Mouse (Mus musculus): ENCODE measurements around the gene 6330409D20Rik. TPM values are rescaled to one million over a fixed set of nuclear protein-coding genes. Genes with fewer than 3 reads are reported as not detected.

6330409D20Rik gene
- polyA plus RNA-seq, 1 experiment from 2014 or later = 3.9 TPM

DNA sequence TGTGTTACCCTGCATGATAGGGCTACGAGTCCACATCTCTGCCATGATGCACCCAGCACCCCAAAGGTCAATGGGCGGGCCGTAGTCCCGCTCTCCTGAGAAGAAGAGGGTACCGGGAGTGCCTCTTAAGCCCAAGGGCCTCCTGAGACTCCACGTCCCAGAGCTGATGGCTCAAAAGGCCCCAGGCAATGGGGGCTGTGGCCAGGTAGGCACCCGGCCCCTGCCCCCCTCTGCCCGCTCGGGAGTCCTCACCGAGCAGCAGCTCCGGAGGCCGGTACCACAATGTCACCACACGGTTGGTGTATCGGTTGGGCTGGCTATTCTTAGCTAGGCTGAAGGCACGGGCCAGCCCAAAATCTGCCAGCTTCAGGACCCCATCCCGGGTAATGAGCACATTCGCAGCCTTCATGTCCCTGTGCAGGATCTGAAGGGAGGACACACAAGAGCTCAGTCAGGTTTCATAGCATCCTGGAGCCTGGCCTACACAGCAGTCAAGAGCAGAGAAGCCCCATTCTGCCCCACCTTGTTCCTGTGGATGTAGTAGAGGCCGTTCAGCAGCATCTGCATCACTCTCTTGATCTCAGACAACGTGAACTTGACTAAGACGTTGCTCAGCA, 31.2 kb downstream of the 6330409D20Rik start:
- H3K4me2 ChIP-seq (replicated peaks) = no peak overlapping the region
- no peak for ATAC-seq
- 91% methylated on average over 20 of the region's 20 CpGs for WGBS
- H3K27ac ChIP-seq = no peak overlapping the region
- H3K9ac ChIP-seq (replicated peaks) = no peak overlapping the region
- H3K27me3 ChIP-seq = no peaks in the 10 kb centered on the region
- H3K9me3 ChIP-seq = no peaks in the 10 kb centered on the region
- H3K4me1 ChIP-seq (replicated peaks) = peaks cover 23% of the 10 kb centered on the region
- H3K4me3 ChIP-seq (replicated peaks) = no peak overlapping the region
- H3K36me3 ChIP-seq = peaks cover 65% of the 10 kb centered on the region

DNA sequence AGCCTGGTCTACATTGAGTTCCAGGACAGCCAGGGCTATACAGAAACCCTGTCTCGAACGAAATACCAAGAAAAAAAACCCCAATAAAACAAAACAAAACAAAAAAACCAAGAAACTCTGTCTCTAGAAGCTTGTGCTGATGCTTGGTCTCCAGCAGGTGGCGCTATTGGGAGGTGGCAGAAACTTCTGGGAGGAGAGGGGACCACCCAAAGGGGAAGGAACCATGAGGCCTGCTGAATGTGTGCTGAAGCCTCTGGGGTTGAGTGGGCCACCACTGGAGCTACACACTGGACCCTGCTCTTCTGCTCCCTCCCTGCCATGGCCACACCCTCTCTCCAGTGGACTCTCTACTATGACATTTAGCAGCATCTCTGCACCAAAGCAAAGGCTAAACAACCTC, 32.2 kb downstream of the 6330409D20Rik start:
- no peak overlapping the region for H3K9ac ChIP-seq (replicated peaks)
- no peaks in the 10 kb centered on the region for H3K9me3 ChIP-seq
- H3K4me2 ChIP-seq (replicated peaks) = no peak overlapping the region
- ATAC-seq = no peak
- H3K27me3 ChIP-seq = no peaks in the 10 kb centered on the region
- H3K27ac ChIP-seq = no peak overlapping the region
- no peak overlapping the region for H3K4me3 ChIP-seq (replicated peaks)
- peaks cover 75% of the 10 kb centered on the region for H3K36me3 ChIP-seq
- peaks cover 13% of the 10 kb centered on the region for H3K4me1 ChIP-seq (replicated peaks)
- WGBS = 45% methylated on average over 3 of the region's 3 CpGs

DNA sequence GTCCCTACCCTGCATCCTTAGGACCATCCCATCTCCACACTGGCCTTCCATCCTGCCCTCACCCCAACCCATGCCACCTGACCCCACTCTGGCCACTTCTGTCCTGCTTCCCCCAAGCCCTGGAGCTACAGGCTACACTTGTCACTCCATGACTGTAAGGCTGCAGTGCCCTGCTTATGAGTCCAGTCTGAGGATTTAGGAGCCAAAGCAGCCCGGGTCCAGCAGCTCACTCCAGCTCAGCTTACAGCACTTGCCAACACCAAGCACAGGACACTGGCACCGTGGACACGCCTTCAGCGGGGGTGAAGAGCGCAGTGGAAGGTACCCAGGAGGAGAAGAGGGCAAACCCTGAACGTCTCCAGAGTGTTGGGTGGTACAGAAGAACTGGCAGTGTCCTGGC, 33.8 kb downstream of the 6330409D20Rik start:
- Histone ChIP-seq H3K36me3 (peaks cover 88% of the 10 kb centered on the region), H3K4me1 (replicated peaks) (peaks cover 11% of the 10 kb centered on the region), H3K27me3 (no peaks in the 10 kb centered on the region), H3K9ac (replicated peaks) (no peak overlapping the region), H3K9me3 (no peaks in the 10 kb centered on the region), H3K4me2 (replicated peaks) (no peak overlapping the region), H3K4me3 (replicated peaks) (no peak overlapping the region), H3K27ac (no peak overlapping the region)
- 94% methylated on average over 6 of the region's 6 CpGs for WGBS
- no peak for ATAC-seq

DNA sequence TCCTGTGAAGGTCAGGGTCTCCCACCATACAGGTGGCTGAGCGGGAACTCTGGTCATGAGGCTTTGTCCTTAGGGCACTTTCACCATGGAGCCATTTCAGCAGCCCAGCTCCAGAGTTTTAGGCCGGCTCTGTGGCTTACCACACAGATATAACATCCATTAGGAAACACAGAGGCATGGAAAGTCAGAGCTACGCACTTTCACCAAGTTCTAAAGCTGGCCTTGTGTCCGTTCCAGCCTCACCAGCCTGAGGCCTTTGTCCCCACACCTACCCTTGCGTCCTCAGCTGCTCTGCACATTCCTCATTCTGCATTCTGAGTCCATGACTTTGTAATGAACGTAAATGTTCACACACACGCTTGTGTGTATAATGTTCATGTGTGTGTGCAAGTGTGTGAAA, 35.8 kb downstream of the 6330409D20Rik start:
- Histone ChIP-seq H3K9ac (replicated peaks) (no peak overlapping the region), H3K4me2 (replicated peaks) (no peak overlapping the region), H3K4me1 (replicated peaks) (no peaks in the 10 kb centered on the region), H3K27ac (no peak overlapping the region), H3K27me3 (no peaks in the 10 kb centered on the region), H3K36me3 (peaks cover 76% of the 10 kb centered on the region), H3K4me3 (replicated peaks) (no peak overlapping the region), H3K9me3 (no peaks in the 10 kb centered on the region)
- ATAC-seq = no peak
- 92% methylated on average over 7 of the region's 7 CpGs for WGBS

DNA sequence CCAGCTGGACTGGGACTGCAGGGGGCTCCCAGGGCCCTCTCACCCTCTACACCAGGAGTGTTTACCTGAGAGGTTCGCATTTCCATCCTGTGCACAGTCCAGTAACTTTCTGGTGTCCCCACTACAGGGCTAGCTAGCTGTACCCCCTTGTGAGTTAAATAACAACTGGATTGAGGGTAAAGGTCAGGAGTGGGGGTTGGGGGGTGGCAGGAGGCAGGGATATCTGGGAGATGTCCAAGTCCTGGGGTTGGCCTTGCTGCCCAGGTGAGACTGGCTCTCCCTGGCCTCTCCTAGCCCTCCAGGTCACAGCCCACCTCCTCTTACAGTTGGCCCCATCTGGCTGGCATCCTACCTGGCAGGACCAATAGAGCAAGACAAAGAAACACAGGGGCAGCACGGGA, 36.8 kb downstream of the 6330409D20Rik start, which contains the start of gene Fpgs:
Gene Fpgs (minus strand): TSS at position 125 of the 401 bp plus-strand sequence.
- Histone ChIP-seq H3K9me3 (no peaks in the 10 kb centered on the region), H3K4me1 (replicated peaks) (no peaks in the 10 kb centered on the region), H3K27ac (no peak within 1 kb of the TSS), H3K4me3 (replicated peaks) (no peak within 1 kb of the TSS), H3K36me3 (peaks cover 66% of the 10 kb centered on the region), H3K4me2 (replicated peaks) (no peak within 1 kb of the TSS), H3K9ac (replicated peaks) (no peak within 1 kb of the TSS), H3K27me3 (no peaks in the 10 kb centered on the region)
- WGBS = 83% methylated on average over 2 of the region's 2 CpGs
- no peak for ATAC-seq

DNA sequence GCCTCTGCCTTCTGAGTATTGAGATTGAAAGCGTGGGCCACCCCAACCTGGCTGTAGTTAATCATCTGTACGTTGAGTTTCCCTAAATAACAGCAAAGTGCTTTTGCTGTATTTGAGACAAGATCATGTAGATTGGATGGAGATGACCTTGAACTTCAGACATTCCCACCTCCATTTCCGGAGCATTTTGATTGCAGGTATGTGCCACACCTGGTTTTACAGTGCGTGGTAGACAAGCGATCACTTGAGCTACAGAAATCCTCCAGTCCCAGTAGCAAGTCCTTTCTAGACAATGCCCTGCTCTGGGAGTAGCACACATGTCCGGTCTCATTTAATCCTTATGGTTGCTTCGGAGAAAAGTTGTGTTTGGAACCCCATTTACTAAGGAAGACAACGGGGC, 37.8 kb downstream of the 6330409D20Rik start:
- no peak for ATAC-seq
- H3K27me3 ChIP-seq = no peaks in the 10 kb centered on the region
- H3K4me3 ChIP-seq (replicated peaks) = no peak overlapping the region
- no peak overlapping the region for H3K9ac ChIP-seq (replicated peaks)
- no peaks in the 10 kb centered on the region for H3K9me3 ChIP-seq
- H3K4me2 ChIP-seq (replicated peaks) = no peak overlapping the region
- H3K27ac ChIP-seq = no peak overlapping the region
- H3K4me1 ChIP-seq (replicated peaks) = no peaks in the 10 kb centered on the region
- 95% methylated on average over 8 of the region's 8 CpGs for WGBS
- peaks cover 57% of the 10 kb centered on the region for H3K36me3 ChIP-seq

DNA sequence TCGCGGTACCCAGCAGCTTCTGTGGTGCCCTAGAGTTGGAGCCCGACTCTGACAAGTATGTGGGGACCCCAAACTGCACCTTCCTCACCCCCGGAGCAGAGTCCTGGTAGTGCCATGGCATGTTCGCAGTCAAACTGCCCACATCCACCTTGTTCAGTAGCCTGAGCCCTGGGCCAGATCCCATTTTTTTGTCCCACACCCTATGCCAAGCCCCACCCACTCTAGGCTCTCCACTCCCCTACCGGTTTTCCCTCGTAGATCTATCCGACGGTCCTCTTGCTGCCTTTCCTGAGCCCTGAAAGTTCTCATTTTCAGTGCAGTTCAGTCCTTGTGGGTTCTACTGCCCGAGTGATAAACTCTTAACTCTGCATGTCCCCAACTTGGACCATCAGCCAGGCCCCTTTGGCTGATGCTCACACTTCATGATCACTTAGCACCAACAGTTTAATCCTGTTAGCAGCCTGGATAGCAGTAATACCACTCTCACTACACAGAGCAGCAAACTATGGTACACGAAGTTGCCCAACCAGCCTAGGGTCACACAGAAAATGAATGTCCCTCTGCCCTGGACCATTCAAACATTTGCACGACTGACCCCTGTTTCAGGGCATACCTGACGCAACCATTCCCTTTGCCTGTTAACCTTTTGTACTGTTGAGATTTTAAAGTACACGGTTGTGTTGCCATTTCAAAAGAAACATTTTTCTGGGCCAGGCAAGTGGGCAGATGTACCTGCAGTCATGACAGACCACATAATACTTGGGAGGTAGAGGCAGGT, 39.7 kb downstream of the 6330409D20Rik start:
- H3K36me3 ChIP-seq = peaks cover 38% of the 10 kb centered on the region
- H3K4me1 ChIP-seq (replicated peaks) = no peaks in the 10 kb centered on the region
- WGBS = 89% methylated on average over 14 of the region's 14 CpGs
- no peak overlapping the region for H3K27ac ChIP-seq
- H3K4me3 ChIP-seq (replicated peaks) = no peak overlapping the region
- no peaks in the 10 kb centered on the region for H3K27me3 ChIP-seq
- H3K4me2 ChIP-seq (replicated peaks) = no peak overlapping the region
- ATAC-seq = no peak
- H3K9me3 ChIP-seq = no peaks in the 10 kb centered on the region
- H3K9ac ChIP-seq (replicated peaks) = no peak overlapping the region

DNA sequence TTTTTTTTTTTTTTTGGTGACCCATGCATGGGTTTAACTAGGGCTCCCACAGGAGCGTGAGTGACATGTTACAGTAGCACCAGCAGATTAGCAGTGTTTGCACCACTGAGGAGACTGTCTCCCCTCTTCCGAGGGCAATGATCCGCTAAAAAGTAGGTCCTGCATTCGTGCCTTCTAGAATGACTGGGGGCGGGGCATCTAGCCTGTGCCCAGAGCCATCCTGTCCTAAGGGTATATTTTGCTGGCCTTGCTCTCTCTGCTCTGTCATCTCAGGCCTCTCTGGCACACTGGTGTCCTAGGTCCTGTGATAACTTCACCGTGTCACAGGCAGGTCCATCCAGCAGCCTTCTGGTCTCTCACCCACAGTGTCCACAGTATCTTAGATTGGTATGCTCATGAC, 41.1 kb downstream of the 6330409D20Rik start:
- Histone ChIP-seq H3K4me1 (replicated peaks) (no peaks in the 10 kb centered on the region), H3K4me3 (replicated peaks) (no peak overlapping the region), H3K9ac (replicated peaks) (no peak overlapping the region), H3K4me2 (replicated peaks) (no peak overlapping the region), H3K36me3 (peaks cover 23% of the 10 kb centered on the region), H3K9me3 (no peaks in the 10 kb centered on the region), H3K27ac (no peak overlapping the region), H3K27me3 (no peaks in the 10 kb centered on the region)
- WGBS = 86% methylated on average over 6 of the region's 6 CpGs
- no peak for ATAC-seq

DNA sequence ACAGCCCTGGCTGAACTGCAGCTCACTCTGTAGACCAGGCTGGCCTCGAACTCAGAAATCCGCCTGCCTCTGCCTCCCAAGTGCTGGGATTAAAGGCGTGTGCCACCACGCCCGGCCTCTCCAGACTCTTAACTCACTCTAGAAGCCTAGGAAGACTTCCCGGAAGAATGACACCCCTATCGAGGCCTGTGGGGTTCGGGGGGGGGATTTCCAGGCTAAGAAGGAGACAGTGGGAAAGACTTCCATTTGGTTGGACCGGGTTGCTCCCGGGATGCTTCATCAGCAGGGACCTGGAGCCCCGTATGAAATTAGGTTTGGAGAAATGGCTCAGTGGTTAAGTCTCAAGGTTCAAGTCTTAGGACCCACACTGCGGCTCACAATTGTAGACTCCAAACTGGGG, 46.1 kb downstream of the 6330409D20Rik start:
- ATAC-seq = no peak
- Histone ChIP-seq H3K27ac (no peak overlapping the region; the same call in 1 of the 2 replicates), H3K4me2 (replicated peaks) (peak overlapping the region; percentile 81), H3K9ac (replicated peaks) (peak overlapping the region; percentile 58; the same call in 1 of the 2 replicates), H3K27me3 (no peaks in the 10 kb centered on the region), H3K9me3 (no peaks in the 10 kb centered on the region), H3K36me3 (no peaks in the 10 kb centered on the region), H3K4me1 (replicated peaks) (peaks cover 13% of the 10 kb centered on the region), H3K4me3 (replicated peaks) (peak overlapping the region; percentile 71)
- 90% methylated on average over 12 of the region's 12 CpGs for WGBS

DNA sequence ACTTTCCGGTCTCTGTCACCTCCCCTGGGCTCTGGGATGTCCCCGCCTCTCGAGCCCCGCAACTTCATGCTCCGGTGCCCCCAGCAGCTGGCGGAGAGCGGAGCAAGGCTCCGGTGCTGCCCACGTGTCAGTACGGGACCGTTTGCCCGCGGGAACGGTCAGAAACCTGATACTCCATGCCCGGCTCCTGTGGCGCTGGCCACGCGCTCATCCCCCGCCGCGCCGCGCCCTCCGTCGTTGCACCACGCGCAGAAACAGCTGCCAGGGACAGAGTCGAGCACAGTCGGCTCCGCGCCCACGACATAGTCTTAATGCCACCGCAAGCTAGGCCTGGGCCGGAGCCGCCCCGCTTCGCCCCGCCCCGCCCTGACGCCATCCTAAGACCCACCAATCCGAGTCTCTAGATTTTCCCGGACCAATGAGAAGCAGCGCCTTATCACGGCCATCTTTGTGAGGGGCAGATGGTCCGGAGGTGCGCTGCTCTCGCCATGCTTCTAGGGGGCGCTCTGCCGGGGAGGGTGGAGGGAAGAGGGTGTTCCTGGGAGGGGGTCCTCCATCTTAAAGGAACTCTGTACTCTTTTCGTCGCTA, 46.9 kb downstream of the 6330409D20Rik start:
- Histone ChIP-seq H3K4me2 (replicated peaks) (peak overlapping the region; percentile 81), H3K27me3 (no peaks in the 10 kb centered on the region), H3K9ac (replicated peaks) (peak overlapping the region; percentile 81), H3K9me3 (no peaks in the 10 kb centered on the region), H3K36me3 (no peaks in the 10 kb centered on the region), H3K4me3 (replicated peaks) (peak overlapping the region; percentile 71), H3K27ac (peak overlapping the region; percentile 75), H3K4me1 (replicated peaks) (peaks cover 13% of the 10 kb centered on the region)
- peak; percentile 98 for ATAC-seq
- WGBS = under 1% methylated on average over 51 of the region's 51 CpGs

DNA sequence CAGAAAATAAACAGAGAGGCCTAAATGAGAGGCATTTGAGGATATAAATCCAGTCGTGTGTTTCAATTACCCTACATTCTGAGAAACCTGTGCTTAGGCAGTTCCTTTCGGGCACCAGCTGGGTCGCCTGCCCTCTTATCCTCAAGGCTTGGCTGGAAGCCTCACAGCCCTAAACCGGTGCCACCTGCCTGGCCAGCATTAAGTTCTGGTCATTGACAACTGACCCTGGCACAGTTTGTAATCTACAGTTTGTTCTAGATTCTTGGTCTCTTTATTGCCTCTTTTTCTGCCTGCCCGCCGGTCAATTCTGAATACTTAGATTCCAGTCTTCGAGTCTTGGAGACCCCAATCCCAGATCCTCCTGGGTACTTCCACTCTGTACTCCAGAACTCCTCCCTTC, 47.5 kb downstream of the 6330409D20Rik start:
- WGBS = 23% methylated on average over 7 of the region's 7 CpGs
- Histone ChIP-seq H3K36me3 (0 out of 2 replicates have a peak, but pooled peaks cover under 1% of the 10 kb centered on the region), H3K4me2 (replicated peaks) (peak overlapping the region; percentile 81), H3K9me3 (no peaks in the 10 kb centered on the region), H3K27me3 (no peaks in the 10 kb centered on the region), H3K9ac (replicated peaks) (peak overlapping the region; percentile 81), H3K4me1 (replicated peaks) (peaks cover 13% of the 10 kb centered on the region), H3K27ac (no peak overlapping the region), H3K4me3 (replicated peaks) (peak overlapping the region; percentile 71)
- no peak for ATAC-seq

DNA sequence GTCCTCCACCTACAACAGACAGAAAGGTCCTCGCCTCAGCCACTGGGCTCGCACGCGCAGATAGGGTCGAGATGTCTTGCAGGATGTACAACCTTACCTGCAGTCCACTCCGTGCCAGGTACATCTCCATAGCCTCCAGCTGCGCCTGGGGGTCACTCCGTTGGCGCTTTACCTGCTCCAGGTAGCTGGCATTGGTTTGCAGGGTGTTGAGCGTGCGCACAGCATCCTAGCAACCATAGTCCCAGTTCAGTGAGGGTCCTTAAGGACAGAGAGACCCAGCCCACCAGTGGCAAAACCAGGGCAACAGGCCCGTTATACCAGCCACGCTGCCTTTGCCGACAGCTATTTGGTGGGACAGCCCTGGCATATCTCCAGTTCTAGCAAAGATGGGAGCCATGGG, 48.3 kb downstream of the 6330409D20Rik start:
- H3K27me3 ChIP-seq = no peaks in the 10 kb centered on the region
- H3K4me2 ChIP-seq (replicated peaks) = no peak overlapping the region; the same call in 1 of the 2 replicates

More for the DNA sequence above, 48.3 kb downstream of the 6330409D20Rik start:
- peaks cover 8% of the 10 kb centered on the region for H3K36me3 ChIP-seq
- 97% methylated on average over 14 of the region's 14 CpGs for WGBS
- no peaks in the 10 kb centered on the region for H3K9me3 ChIP-seq
- no peak overlapping the region for H3K27ac ChIP-seq
- H3K4me3 ChIP-seq (replicated peaks) = no peak overlapping the region
- no peak overlapping the region; the same call in 1 of the 2 replicates for H3K9ac ChIP-seq (replicated peaks)
- no peak for ATAC-seq
- H3K4me1 ChIP-seq (replicated peaks) = peaks cover 13% of the 10 kb centered on the region
